Mouse (Mus musculus) lung, postnatal 25 days (tissue): ENCODE measurements around the gene Cdkn2d.

Experiments used
- DNase-seq: peaks from one replicate; pipeline ENCODE4 v3.0.0; 2022; ENCODE audit warnings: low spot score

Gene Cdkn2d

GRCm38 (mm10) chr9:21244428-21245112, 46.6 kb downstream of the Cdkn2d start:
- no peak for DNase-seq

GRCm38 (mm10) chr9:21243826-21244427, 47.3 kb downstream of the Cdkn2d start:
- DNase-seq = no peak

- DNase-seq = peak; percentile 87
Measured at GRCm38 (mm10) chr9:21241343-21241742, 49.9 kb downstream of the Cdkn2d start.

GRCm38 (mm10) chr9:21239465-21239848, 51.8 kb downstream of the Cdkn2d start:
- DNase-seq = no peak

- DNase-seq = peak; percentile 79
Measured at GRCm38 (mm10) chr9:21238733-21239464, 52.3 kb downstream of the Cdkn2d start, which contains the start of gene Keap1. Gene Keap1, minus strand, starts transcription at chr9:21239361.
